Mouse (Mus musculus) thymus, postnatal 10 days (tissue): ENCODE measurements at regions not wholly inside any gene's neighbourhood (a gene's known extent, or its start where the extent isn't known, plus 50 kb on each side); places are given as distances from the start of the nearest gene placed in this dataset.

Experiments used
- DNase-seq, 2 experiments: peaks; one replicate each; pipeline ENCODE4 v3.0.0; 2021; ENCODE audit warnings: low spot score in 2 of 2

GRCm38 (mm10) chr19:26938911-26939310, 53.2 kb downstream of the Gm815 start:
- no peak for DNase-seq

DNA sequence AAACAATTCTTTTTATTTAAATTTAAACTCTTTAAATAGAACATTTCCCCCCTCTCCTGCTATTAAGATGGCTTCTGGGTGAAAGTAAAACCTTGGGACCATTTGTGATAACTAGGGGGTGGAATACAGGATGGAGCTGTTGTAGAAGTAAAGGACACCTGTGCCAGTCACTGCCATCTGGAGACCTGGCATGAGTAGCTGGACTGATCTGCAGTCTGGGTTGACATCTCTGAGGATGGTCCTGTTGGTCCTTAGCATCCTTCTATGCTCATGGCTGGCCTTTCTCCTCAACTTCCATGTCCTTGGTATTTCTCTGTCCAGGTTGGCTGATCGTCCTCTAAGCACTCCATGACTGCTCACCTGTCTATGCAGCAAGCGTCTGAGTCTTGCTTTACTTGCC, 58.3 kb downstream of the Gm815 start:
- DNase-seq: no peak

- DNase-seq: no peak
Observed at GRCm38 (mm10) chr19:26946562-26946961, 60.9 kb downstream of the Gm815 start.

DNA sequence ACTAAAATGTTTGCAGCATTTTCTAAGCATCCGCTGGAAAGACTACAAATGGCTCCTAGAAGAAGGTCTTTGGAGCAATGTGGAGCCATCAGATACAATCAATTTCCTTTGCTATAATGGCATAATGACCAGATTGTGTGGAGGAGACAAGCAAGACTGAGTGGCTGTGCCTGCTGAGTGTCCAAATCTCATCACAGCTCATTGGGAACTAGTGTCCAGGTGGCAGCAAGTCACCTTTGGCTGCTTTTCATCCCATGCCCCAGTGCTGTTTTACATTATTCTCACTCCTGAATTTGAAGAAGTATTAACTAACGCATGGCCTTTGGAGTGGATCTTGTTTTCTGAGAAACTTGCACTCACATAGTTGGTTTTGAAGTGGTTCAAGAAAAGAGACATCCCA, 62.8 kb downstream of the Gm815 start:
- DNase-seq: no peak

DNA sequence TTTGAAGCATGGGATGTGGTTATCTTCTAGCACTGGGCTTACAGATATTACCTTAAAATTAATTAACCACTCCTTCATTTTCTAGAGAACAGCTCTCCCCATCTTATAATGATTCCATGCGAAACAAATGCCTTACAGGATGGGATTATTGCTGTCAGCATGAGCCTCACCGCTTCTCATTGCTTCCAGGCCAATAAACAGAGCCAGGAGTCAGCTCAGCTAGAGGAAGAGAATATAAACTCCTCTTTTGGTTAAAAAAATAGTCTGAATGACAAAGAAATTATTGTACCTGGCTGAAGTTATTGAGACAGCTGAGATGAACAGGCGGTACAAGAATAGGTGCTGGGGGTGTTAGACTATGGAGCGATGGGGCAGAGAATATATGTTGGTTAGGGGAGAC, 63.5 kb downstream of the Gm815 start:
- DNase-seq: no peak

GRCm38 (mm10) chr19:26953348-26953747, 67.7 kb downstream of the Gm815 start:
- DNase-seq: no peak

- no peak for DNase-seq
Observed at GRCm38 (mm10) chr19:26966055-26966760, 80.5 kb downstream of the Gm815 start.

GRCm38 (mm10) chr19:26973058-26973457, 87.4 kb downstream of the Gm815 start:
- peak in 1 of 2 experiments; percentile 24 for DNase-seq

DNA sequence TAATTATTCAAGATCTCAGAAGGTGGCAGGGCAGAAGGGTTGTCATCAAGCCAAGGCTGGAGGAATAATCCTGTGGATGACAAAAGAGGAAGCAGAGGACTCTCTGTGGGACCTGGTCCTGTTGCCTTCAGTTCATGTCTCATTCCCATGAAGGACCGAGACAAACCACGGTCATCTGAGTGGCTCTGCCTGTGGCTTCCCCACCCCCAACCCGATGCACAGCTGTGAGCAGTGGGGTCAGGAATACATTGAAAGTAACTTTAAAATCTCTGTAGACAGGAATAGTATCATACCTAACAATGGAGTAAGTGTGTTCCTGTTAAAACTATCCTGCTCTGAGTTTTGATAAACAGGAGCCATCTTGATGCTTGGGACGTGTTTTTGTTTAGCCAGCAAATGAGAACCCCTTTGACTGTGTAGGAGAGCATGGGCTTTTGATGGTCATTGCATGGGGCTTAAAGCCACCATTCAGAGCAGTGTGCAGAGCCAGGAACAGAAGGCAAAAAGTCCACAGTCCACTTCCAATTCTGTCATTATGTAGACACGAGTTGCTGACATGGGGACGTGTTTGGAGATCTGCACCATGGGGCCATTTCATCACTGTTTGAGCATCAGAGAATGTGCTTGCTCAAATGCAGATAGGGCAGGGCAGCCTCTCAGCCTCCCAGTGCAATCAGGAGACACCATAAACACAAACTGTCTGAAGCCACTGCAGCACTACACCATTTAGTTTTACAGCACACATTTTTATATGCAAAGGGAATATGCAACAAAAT, 88.3 kb downstream of the Gm815 start:
- DNase-seq: no peak

- DNase-seq: no peak
Observed at GRCm38 (mm10) chr19:26974576-26975204, 89.0 kb downstream of the Gm815 start.

- no peak for DNase-seq
Observed at GRCm38 (mm10) chr19:26976604-26977322, 91.1 kb downstream of the Gm815 start.

GRCm38 (mm10) chr19:26977887-26978639, 92.4 kb downstream of the Gm815 start:
- no peak for DNase-seq

DNA sequence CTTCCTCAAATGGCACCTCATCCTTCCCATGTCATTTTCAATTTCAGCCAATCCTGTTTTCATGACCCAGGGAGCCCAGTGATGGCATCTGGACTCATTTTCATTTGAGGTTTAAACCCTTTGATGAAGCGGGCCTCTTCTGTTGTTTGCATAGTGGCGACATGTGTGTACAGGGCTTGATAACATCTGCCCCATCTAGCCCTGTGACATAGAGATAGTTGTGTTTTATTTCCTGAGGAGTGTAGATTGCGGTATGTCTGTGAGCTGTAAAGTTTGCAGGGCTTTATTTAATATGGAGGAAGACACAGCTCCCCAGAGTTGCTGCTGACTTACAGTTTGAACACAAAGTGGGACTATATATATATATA, 92.9 kb downstream of the Gm815 start:
- DNase-seq: no peak

- no peak for DNase-seq
Observed at GRCm38 (mm10) chr19:26979322-26979721, 93.6 kb downstream of the Gm815 start.

GRCm38 (mm10) chr19:26986672-26987071, 101.0 kb downstream of the Gm815 start:
- no peak for DNase-seq

- no peak for DNase-seq
Observed at GRCm38 (mm10) chr19:26987197-26987596, 101.5 kb downstream of the Gm815 start.

DNA sequence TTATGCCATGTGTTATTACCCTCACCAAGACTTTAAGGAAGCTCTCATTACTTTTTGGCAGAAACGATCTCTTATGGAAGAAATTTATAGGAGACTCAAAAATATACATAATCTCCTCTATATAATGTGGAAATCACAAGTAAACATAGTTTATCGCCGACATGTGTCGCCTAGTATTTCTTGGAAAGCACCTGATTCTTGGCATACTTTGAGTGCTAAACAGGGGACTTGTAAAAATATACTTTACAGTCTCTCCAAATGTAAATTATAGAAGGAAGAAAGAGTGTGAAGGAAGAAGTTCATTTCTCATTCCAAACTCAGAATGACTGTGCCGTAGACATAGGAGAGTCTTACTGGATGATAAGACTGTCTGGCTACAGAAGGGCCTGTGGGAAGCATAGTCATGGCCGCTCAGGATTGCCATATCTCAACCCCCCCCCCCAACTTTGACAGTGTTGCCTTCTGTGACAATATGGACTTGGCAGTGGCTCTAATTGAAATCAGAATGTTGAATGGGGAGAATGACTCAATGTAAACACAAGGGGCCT, 102.3 kb downstream of the Gm815 start:
- DNase-seq: no peak

- DNase-seq: no peak
Observed at GRCm38 (mm10) chr19:26994586-26995352, 109.1 kb downstream of the Gm815 start.

DNA sequence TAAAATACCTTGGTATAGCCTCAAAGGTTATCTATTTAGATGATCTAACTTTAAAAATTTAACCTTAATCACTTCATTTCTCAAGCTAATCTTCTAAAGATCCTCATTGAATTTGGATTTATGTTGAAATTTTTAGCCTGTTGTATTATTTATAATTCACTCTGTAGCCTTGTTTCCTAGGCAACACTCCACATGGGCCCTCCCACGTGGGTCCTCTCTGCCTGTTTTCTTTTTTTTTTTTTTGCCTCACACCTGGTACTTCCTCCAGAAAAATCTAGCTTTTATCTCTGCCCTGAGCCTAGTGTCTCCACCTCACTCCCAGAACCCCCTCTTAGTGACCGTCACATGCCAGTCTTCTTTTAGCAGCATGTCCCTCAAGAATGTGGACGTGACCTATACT, 113.9 kb downstream of the Gm815 start:
- DNase-seq: peak in 1 of 2 experiments; percentile 14

- DNase-seq: no peak
Observed at GRCm38 (mm10) chr19:27021930-27022329, 136.2 kb downstream of the Gm815 start.
